Mouse (Mus musculus): ENCODE results near the gene Ccdc162.
A peak's percentile ranks its signal among the peaks of the same experiment; 100 is the strongest.

DNA sequence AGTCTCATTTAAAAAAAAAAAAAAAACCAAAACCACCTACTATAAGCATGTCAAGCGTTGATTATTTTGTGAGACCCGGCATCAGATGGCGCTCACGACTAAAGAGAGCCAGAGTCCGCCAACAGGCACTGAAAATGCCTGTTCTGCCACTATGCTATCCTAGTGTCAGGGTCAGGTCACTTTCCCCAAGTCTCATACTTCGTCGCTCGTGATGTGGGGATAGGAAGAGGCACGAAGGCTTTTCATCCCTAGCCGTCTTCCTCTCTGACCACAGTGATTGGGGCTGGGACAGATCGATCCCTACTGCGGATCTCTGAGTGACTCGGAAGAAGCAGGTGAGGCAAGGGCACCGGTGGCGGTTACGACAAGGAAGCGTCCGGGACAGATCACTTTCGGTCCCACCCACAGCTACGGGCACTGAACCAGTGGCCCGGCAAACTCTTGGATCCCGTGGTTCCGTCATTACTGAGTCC lies 197.9 kb downstream of the Ccdc162 start:
- TF ChIP-seq POLR2A (IDR thresholded peaks at IDR 0.05; ENCODE audit: borderline replicate concordance, low read depth, low read length) = no peak
- peak; percentile 51 for TF ChIP-seq CTCF (IDR thresholded peaks at IDR 0.05; ENCODE audit: low read depth, low read length)

All from bone marrow macrophage, adult 2 months (primary cell).